Mouse (Mus musculus) left cerebral cortex, postnatal 36 days (tissue): ENCODE results near the gene Nfkb1. TPM values are rescaled to one million over a fixed set of nuclear protein-coding genes. Genes with fewer than 3 reads are reported as not detected.
A peak's percentile ranks its signal among the peaks of the same experiment; 100 is the strongest.

Source experiments
- DNase-seq, 2 experiments: peaks; one replicate each; pipeline ENCODE4 v3.0.0; 2021 to 2022; ENCODE audit warnings: low spot score in 2 of 2, mixed read lengths in 1 of 2
- intact Hi-C: fragments of 180-260 bp; cut with DNase I; formaldehyde crosslinking; loops from one replicate; pipeline ENCODE4 v1.15.1; 2025
- total RNA-seq, 2 experiments: library from RNA; stranded (reverse); gene quantifications; 2 replicates each; pipeline ENCODE4 v1.2.3; 2021

Gene Nfkb1
- total RNA-seq, 2 experiments from 2014 or later: 16.3 to 23.0 TPM

DNA sequence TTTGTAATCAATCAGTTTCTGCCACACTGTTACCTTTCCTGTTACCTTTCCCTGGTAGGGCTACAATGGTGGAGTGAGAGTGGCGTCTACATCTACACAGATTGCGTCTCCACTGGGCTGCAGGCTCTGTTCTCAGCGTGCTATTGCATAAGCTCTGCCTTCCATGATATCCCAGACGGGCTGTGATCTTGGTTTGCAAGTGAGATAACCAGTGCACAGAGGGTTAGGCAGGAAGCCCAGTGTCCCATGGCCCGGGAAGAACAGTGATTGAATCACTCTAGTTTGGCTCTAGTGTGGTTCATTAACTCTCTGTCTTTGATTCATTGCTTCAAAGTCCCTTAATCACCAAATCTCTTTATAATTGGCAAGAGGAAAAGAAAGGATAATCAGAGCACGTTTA lies 123.5 kb downstream of the Nfkb1 start:
- intact Hi-C loops: no loop called here
- no peak for DNase-seq

DNA sequence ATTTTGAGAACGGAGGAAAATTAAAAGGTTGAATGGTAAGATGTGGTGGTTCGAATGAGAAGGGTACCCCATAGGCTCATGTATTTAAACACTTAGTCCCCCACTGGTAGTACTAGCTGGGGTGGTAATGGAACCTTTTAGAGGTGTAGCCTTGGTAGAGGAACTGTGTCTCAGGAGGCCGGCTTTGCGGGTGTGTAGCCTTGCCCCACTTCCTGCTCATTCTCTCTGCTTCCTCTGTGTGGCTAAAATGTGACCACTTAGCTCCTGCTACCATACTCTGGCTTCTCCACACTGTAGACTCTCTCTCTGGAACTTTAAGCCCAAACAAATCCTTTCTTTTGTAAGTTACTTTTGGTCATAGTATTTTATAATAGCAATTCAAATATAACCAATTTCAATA lies 126.0 kb downstream of the Nfkb1 start:
- intact Hi-C loops: no loop called here
- DNase-seq: no peak

DNA sequence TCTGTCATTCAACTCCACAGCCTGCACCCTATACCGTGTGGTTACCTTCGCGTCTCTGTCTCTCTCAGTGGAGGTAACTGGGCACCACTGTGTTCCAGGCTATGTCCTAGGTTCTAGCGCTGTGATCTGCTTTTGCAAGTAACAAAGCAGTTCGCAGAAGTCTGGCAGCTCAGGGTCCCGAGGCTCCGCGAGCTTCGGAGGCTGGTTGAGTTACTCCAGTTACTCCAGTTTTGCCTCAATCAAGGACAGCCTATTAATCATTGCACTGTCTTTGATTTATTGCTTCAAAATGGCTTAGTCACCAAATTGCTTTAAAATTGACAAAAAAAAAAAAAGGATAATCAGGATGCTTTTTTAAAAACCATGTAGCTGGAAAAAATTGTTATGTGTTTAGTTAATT lies 126.6 kb downstream of the Nfkb1 start:
- intact Hi-C loops: no loop called here
- no peak for DNase-seq

DNA sequence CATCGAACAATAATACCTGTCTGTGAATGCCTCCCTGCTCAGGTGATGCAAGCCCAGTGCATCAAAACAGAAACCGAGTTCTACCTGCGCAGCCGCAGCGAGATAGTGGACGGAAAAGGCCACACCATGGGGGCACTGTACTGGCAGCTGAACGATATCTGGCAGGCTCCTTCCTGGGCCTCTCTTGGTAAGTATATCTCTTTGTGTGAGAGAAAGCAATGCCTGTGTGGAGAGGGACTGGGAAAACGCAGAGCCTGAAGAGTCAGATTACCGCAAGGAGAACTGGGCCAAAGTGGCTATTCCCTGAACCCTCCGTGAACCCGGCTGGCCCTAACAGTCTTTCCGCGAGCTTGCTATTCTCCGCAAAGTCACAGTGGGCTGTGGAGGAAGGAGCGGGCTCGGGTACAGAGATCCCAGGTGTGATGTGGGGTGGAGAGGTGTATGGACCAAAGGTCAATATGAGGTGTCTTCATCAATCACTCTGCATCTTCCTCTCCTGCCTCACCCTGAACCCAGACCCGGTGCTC lies 128.1 kb downstream of the Nfkb1 start:
- DNase-seq: no peak
- intact Hi-C loops: no loop called here

DNA sequence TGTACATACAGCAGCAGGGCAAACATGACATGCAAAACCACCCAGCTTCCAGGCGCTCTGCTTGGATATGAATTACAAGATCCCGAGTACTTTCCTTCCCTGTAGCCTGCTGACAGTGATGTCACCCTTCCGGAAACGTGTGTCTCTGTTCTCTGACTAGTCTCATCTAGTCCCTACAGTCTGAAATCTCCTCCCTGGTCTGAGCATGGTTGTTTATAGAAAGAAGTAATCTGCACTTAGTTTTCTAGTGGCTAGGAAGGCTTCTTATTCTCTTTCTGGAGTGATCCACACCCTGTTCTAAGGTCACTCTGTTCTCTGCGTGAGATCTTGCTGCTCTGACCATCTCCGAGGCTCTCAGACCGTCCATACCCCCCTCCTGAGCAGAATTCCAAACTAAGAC lies 129.3 kb downstream of the Nfkb1 start:
- intact Hi-C loops: no loop called here
- DNase-seq: no peak

- intact Hi-C loops: no loop called here
- peak; percentile 9 to 18 for DNase-seq
These were observed 134.3 kb downstream of the Nfkb1 start for GRCm38 (mm10) chr3:135556851-135557662.

DNA sequence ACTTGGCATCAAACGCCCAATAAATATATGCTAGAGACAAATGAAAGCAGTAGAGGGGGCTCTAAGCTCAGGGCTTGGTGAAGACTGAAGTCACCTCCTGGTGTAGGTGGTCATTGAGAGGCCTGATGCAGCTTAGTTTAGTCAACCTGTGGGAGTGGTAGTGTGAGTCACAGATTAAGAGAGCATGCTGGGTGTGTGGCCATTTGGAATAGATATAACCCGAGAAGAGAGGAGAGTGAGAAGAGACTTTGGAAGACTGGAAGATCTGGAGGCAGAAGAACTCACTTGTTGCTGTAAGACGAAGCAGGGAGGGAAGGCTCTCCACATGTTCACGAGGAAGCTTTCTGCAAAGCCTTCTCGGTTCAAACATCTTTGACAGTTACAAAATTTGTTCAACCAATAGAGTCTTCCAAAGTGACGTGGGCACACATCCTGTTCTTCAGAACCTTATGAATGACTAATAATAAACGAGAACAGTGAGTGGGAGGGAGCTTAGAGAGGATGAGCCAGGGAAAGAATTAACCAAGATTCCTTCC lies 135.2 kb downstream of the Nfkb1 start:
- intact Hi-C loops: no loop called here

DNA sequence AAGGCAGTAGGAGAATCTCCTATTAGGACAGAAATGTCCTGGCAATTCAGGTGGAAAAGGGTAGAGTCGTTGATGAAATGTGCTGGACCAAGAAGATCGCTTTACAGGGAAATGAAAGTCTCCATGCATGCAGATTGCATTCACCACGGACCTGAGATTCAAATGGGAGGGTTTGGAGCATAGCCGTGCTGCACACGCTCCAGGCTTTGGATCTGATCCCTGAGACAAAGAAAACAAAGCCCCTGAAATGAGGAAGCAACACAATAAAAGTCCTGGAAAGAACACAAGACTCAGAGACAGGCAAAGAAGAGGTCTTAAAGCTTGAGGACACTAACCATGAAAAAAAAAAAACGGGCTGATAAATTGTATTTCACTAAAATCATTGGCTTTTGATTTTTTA lies 136.2 kb downstream of the Nfkb1 start:
- intact Hi-C loops: no loop called here
- DNase-seq: no peak

More for the DNA sequence above, 135.2 kb downstream of the Nfkb1 start:
- peak; percentile 15 to 21 for DNase-seq

DNA sequence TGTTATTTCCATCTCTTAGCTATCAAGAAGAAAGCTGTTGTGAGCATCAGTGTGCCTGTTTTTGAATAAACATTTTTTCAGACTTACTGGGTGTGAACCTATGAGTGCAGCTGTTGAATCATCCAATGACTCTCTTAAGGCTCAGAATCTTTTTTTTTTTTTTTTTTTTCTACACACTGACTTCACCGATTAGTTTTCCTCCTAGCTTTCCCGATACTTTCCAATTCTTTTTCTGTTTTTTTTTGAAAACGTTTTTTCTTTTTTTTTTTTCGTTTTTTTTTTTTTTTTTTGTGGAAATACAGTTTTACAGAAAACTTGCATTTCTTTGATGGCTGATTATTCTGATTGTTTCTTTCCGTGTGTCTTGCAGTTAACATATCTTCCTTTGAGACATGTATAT lies 138.5 kb downstream of the Nfkb1 start:
- DNase-seq: no peak
- intact Hi-C loops: no loop called here

DNA sequence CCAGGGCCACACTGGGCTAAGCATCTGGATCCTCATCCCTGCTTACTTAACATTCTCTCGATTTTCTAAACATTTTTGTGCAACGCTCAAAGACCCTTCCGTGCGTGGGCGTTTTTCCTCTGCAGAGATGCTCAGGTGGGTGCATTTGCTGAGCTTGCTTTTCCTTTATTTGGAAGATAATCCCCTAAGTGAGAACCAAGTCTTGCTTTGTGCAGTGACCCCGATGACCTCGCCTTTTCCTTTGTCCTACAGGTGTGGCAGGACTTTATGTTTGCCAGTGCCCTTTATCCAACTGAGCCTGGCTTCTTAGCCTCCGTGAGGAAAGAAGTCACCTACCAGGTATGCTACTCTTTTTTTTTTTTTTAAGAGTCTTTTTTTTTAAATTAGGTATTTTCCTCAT lies 144.0 kb downstream of the Nfkb1 start:
- intact Hi-C loops: no loop called here
- DNase-seq: no peak

GRCm38 (mm10) chr3:135546212-135546923 lies 145.0 kb downstream of the Nfkb1 start:
- no peak for DNase-seq
- intact Hi-C loops: no loop called here

Other genes starting within 250 kb of the Nfkb1 start
- gene Manba, start 205.9 kb downstream of the Nfkb1 start, total RNA-seq: 1 to 10 TPM; 7.2 to 9.9 TPM
- 1 to 10 TPM; 2.6 to 4.2 TPM for gene Slc39a8, start 133.7 kb upstream of the Nfkb1 start, total RNA-seq